Mouse (Mus musculus) thymus, adult 2 months (tissue): ENCODE measurements around the gene Rcor1.

ENCODE experiments used
- CTCF ChIP-seq: fragments of 200-500 bp; IDR thresholded peaks from 2 replicates; pipeline ENCODE4 v1.5.1; 2012; ENCODE audit warnings: mild to moderate bottlenecking, control low read depth, low read length, moderate library complexity, borderline replicate concordance; ENCODE audit not compliant: control insufficient read depth, poor library complexity, insufficient read depth; ENCODE audit errors: extremely low read depth
- POLR2A ChIP-seq: fragments of 200-500 bp; IDR thresholded peaks from 2 replicates; pipeline ENCODE4 v1.6.1; 2012; ENCODE audit warnings: mild to moderate bottlenecking, low read length, control low read depth, moderate library complexity; ENCODE audit not compliant: control insufficient read depth, poor library complexity, insufficient read depth; ENCODE audit errors: extremely low read depth

DNA sequence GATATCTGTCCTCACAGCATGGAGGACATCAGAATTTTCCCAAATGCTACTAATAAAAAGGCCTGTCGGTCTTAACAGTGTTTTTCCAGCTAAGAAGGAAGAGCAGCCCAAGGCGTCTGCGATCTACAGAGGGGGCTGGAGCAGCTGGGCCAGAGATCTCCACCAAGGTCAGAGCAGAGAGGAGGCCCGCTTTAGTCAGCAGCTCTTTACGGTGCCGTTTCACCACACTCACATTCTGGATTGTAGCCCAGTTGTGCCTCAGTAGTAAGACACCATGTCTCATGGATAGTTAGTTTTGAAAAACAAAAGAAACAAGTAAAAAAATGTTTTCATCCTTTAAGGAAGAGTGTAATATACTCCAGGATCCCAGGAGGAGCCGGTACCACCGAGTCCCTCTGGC is 72.0 kb downstream of the Rcor1 start:
- TF ChIP-seq CTCF (no peak), POLR2A (no peak)
